Mouse (Mus musculus): ENCODE data around the gene Synpo2l. TPM values are rescaled to one million over a fixed set of nuclear protein-coding genes. Genes with fewer than 3 reads are reported as not detected.
A peak's percentile ranks its signal among the peaks of the same experiment; 100 is the strongest.
"Not testable (repeated sequence)": the region's sequence is repeated elsewhere in the genome, so short reads cannot be mapped to it uniquely, and the experiment has no call there.

The Synpo2l gene
- 0.07 and 0.09 TPM in 2 replicates for polyA plus RNA-seq (2014; fragmentation: Nextera tagmentation; extraction: Ambion mirVana)

DNA sequence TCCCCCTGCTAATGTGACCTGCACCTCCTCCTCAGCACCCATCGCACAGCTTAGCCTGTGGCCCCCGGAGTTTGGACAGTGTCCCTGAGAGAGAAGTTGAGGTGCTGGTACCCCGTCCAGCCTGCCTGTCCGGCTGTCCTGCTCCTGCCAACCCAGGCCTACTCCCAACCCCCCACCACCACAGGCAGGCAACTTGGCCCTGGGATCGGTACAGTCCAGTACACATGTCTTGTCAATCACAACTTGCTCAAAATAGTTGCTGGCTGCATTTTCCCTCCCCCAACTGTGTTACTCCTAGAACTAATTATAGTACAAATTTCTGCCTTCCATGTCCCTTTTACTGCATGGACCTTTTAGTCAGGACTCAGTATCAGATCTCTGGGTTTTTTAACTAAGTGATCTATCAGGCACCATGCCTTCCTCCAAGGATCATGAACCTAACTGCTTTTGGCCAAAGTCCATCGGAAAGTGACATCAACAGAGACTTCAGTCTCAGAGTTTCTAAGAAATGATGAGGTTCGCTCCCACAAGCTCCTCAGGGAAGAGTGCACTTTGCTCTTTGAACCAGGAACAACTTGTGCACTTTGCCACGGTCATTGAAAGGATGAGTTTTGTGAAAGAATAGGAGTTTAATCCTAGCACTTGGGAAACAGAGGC lies at the start of gene Synpo2l:
TSS of gene Synpo2l (minus strand) at position 201 of the 657 bp plus-strand sequence.
- DNase-seq (ENCODE audit: low spot score): no peak
- H3K4me1 ChIP-seq (replicated peaks; ENCODE audit: control insufficient read depth, insufficient read depth, low read length): 0 out of 2 replicates have a peak, but pooled peaks cover 1% of the 10 kb centered on the region
- H3K9ac ChIP-seq: no peak within 1 kb of the TSS
- WGBS: 84% methylated on average over 8 of the region's 8 CpGs
- H3K9me3 ChIP-seq (ENCODE audit: control insufficient read depth, low read length): no peaks in the 10 kb centered on the region
- no peak within 1 kb of the TSS for H3K4me2 ChIP-seq (replicated peaks)
- H3K27me3 ChIP-seq (ENCODE audit: control insufficient read depth, insufficient read depth, low read length): 0 out of 2 replicates have a peak, but pooled peaks cover 15% of the 10 kb centered on the region
- ATAC-seq (ENCODE audit: low FRiP score): no peak
- H3K36me3 ChIP-seq (replicated peaks; ENCODE audit: control insufficient read depth, insufficient read depth): no peaks in the 10 kb centered on the region
- no peak within 1 kb of the TSS for H3K4me3 ChIP-seq (replicated peaks; ENCODE audit: low read length)
- no peak within 1 kb of the TSS for H3K27ac ChIP-seq

DNA sequence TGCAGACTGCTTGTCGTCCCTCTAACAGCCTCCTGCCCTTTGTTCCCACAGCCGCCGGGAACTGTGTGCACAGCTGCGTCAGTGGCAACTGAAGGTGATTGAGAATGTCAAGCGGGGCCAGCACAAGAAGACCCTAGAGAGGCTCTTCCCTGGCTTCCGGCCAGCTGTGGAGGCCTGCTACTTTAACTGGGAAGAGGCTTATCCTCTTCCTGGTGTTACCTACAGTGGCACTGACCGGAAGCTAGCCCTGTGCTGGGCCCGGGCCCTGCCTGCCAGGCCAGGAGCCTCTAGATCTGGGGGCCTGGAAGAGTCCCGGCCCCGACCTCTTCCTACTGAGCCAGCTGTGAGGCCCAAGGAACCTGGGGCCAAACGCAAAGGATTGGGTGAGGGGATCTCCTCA lies 45.7 kb upstream of the Synpo2l start:
- H3K4me2 ChIP-seq (replicated peaks): no peak overlapping the region
- peaks cover 87% of the 10 kb centered on the region for H3K36me3 ChIP-seq (replicated peaks; ENCODE audit: control insufficient read depth, insufficient read depth)
- no peak for DNase-seq (ENCODE audit: low spot score)
- peaks cover 10% of the 10 kb centered on the region for H3K4me1 ChIP-seq (replicated peaks; ENCODE audit: control insufficient read depth, insufficient read depth, low read length)
- H3K9ac ChIP-seq: no peak overlapping the region
- H3K9me3 ChIP-seq (ENCODE audit: control insufficient read depth, low read length): no peaks in the 10 kb centered on the region
- H3K27me3 ChIP-seq (ENCODE audit: control insufficient read depth, insufficient read depth, low read length): no peaks in the 10 kb centered on the region
- WGBS: 71% methylated on average over 11 of the region's 11 CpGs
- no peak for ATAC-seq (ENCODE audit: low FRiP score)
- no peak overlapping the region for H3K4me3 ChIP-seq (replicated peaks; ENCODE audit: low read length)
- no peak overlapping the region for H3K27ac ChIP-seq

DNA sequence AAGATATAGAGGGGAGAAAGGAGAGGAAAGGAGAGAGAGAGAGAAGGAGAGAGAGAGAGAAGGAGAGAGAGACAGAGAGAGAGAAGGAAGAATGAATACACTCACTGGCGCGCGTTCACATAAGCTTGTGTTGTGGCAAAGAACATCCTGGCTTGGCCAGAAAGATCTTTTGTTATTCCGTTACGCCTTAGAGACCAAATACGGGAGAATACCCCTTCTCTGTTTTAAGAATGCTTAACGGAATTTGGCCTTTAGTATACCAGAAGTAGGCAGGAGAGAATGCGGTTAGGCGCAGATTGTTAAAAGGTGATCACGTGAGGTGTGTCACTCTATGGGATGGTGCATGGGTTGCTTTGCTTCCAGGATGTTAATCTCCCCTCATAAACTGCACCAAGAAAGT lies 40.1 kb upstream of the Synpo2l start:
- ATAC-seq (ENCODE audit: low FRiP score): no peak
- WGBS: 6% methylated on average over 10 of the region's 10 CpGs
- Histone ChIP-seq H3K4me2 (replicated peaks) (peak overlapping the region; percentile 80), H3K9me3 (ENCODE audit: control insufficient read depth, low read length) (no peaks in the 10 kb centered on the region), H3K27ac (no peak overlapping the region), H3K36me3 (replicated peaks; ENCODE audit: control insufficient read depth, insufficient read depth) (peaks cover 48% of the 10 kb centered on the region), H3K9ac (peak overlapping the region; percentile 98), H3K4me3 (replicated peaks; ENCODE audit: low read length) (peak overlapping the region; percentile 90), H3K27me3 (ENCODE audit: control insufficient read depth, insufficient read depth, low read length) (no peaks in the 10 kb centered on the region), H3K4me1 (replicated peaks; ENCODE audit: control insufficient read depth, insufficient read depth, low read length) (peaks cover 21% of the 10 kb centered on the region)
- DNase-seq (ENCODE audit: low spot score): no peak

DNA sequence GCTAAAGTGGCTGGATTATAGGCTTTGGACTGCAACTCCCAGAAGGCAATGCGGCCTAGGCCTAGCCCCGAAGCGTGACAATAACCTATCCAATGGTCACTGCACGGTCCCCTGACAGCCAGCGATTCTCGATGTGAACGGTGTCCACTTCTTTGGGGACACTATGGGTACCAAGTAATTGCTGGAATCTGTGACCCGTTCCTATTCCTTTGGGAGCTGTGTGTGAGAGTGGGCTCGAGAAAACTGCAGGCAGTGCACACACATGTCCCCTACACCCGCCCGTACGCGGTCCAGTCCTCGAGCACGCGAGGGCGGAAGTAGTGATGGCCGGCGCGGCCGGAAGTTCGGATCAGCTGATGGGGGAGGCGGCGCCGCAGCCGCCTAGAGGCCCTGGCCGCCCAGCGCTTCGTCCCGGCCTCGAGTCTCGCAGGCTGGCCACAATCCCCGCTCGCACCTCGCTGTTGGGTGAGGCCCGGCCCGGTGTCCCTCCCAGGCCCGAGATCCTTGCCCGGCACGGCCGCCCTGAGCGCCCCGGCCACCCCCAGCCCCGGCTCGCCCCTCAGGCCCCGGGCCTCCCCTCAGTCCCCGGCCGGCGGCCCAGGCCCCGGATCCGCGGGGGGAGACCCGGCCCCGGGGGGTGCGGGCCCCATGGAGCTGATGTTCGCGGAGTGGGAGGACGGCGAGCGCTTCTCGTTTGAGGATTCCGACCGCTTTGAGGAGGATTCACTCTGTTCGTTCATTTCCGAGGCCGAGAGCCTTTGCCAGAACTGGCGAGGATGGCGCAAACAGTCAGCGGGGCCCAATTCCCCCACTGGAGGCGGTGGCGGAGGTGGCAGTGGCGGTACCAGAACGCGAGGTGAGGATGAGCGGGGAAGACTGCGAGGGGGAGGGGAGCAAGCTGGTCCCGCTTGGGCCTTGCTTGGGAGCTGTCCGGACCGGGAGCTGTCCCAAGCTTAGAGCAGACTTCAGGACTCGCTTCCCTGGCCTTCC lies 39.3 kb upstream of the Synpo2l start, which contains the start of gene Zswim8:
TSS of gene Zswim8 (plus strand) at position 352 of the 990 bp plus-strand sequence.
- Histone ChIP-seq H3K36me3 (replicated peaks; ENCODE audit: control insufficient read depth, insufficient read depth) (peaks cover 41% of the 10 kb centered on the region), H3K9ac (peak within 1 kb of the TSS; percentile 98), H3K27ac (peak within 1 kb of the TSS; percentile 90), H3K27me3 (ENCODE audit: control insufficient read depth, insufficient read depth, low read length) (no peaks in the 10 kb centered on the region), H3K9me3 (ENCODE audit: control insufficient read depth, low read length) (no peaks in the 10 kb centered on the region), H3K4me3 (replicated peaks; ENCODE audit: low read length) (peak within 1 kb of the TSS; percentile 90), H3K4me1 (replicated peaks; ENCODE audit: control insufficient read depth, insufficient read depth, low read length) (peaks cover 21% of the 10 kb centered on the region), H3K4me2 (replicated peaks) (peak within 1 kb of the TSS; percentile 80)
- under 1% methylated on average over 80 of the region's 80 CpGs for WGBS
- DNase-seq (ENCODE audit: low spot score) (peak; percentile 90), ATAC-seq (ENCODE audit: low FRiP score) (peak; percentile 95)

DNA sequence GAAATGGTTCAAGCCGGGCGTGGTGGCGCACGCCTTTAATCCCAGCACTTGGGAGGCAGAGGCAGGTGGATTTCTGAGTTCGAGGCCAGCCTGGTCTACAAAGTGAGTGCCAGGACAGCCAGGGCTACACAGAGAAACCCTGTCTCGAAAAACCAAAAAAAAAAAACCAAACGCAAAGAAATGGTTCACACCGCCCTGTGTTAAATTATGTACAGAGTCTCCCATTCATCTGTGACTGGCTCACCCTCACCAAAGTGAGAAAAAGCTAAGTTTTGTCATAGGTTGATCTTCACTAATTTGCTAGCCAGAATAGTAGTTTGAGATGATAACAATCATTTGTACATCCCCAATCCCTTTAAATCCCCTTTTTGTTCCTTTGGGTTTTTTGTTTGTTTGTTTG lies 35.3 kb upstream of the Synpo2l start:
- Histone ChIP-seq H3K4me3 (replicated peaks; ENCODE audit: low read length) (peak overlapping the region; percentile 88), H3K4me1 (replicated peaks; ENCODE audit: control insufficient read depth, insufficient read depth, low read length) (peaks cover 41% of the 10 kb centered on the region), H3K4me2 (replicated peaks) (peak overlapping the region; percentile 64), H3K9ac (peak overlapping the region; percentile 91), H3K36me3 (replicated peaks; ENCODE audit: control insufficient read depth, insufficient read depth) (peaks cover 23% of the 10 kb centered on the region), H3K27ac (peak overlapping the region; percentile 94; the same call in 1 of the 2 replicates)
- H3K9me3 ChIP-seq (ENCODE audit: control insufficient read depth, low read length); H3K27me3 ChIP-seq (ENCODE audit: control insufficient read depth, insufficient read depth, low read length); DNase-seq (ENCODE audit: low spot score); ATAC-seq (ENCODE audit: low FRiP score): not testable (repeated sequence)
- WGBS: 7% methylated on average over 8 of the region's 8 CpGs

DNA sequence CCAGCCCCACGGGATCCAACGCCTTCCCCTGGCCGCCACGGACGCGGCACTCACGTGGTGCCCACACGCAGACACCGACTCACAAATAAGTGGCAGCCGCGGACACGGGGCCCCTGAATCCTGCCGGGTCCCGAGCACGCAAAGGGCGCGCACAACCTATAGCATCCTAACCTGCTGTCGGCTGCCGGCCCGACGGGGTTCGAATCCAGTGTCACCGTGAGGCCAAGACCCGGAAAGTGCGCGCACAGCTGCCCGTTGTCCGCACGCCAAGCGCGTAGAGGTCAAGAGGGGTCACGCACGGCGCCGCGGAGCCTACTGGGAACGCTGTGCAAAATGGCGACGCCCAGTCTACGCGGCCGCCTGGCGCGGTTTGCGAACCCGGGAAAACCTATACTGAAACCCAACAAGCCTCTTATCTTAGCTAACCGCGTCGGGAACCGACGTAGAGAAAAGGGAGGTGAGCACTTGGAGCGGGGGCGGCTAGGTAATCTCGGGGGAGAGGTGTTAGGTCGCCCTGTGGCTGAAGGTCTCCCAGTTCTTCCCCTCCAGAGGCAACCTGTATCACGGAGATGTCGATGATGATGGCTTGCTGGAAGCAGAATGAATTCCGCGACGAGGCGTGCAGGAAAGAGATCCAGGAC lies 34.7 kb upstream of the Synpo2l start, which contains the start of gene Chchd1:
TSS of gene Chchd1 (plus strand) at position 266 of the 641 bp plus-strand sequence.
- H3K9ac ChIP-seq: peak within 1 kb of the TSS; percentile 91

DNA sequence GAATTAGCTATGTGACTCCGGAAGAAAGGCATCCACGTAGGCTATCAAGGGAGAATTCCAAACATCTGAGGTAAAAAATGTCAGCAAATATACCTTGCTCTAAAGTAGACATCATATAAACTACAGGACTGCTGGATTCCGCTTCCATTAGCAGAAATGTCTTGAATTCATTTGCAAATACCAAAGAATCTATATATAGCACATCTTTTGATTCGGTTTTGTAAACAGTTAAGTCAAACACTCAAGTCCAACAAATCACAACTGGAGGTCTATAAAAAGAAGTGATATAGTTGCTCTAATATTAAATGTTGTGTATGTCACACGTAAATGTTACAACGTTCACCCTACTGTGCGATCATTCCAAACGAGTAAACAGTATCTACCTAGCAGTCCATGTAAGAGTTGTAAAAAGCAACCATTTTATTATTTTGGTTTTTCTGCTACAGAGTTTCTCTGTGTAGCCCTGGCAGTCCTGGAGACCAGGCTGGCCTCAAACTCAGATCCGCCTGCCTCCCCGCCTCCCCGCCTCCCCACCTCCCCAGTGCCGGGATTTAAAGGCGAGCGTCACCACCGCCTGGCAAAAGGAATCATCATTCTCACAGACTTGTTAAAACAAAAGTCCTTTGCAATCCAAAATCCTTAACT lies 34.1 kb upstream of the Synpo2l start:
- WGBS: 17% methylated on average over 15 of the region's 15 CpGs
- Histone ChIP-seq H3K4me3 (replicated peaks; ENCODE audit: low read length) (peak overlapping the region; percentile 88), H3K9me3 (ENCODE audit: control insufficient read depth, low read length) (no peaks in the 10 kb centered on the region), H3K4me1 (replicated peaks; ENCODE audit: control insufficient read depth, insufficient read depth, low read length) (peaks cover 50% of the 10 kb centered on the region), H3K9ac (peak overlapping the region; percentile 91), H3K27ac (peak overlapping the region; percentile 94), H3K27me3 (ENCODE audit: control insufficient read depth, insufficient read depth, low read length) (no peaks in the 10 kb centered on the region), H3K36me3 (replicated peaks; ENCODE audit: control insufficient read depth, insufficient read depth) (peaks cover 23% of the 10 kb centered on the region), H3K4me2 (replicated peaks) (peak overlapping the region; percentile 64)
- ATAC-seq (ENCODE audit: low FRiP score) (peak; percentile 12; the same call in 1 of the 2 replicates), DNase-seq (ENCODE audit: low spot score) (no peak)

More for the DNA sequence above, 34.7 kb upstream of the Synpo2l start, which contains the start of gene Chchd1:
- Histone ChIP-seq H3K27me3 (ENCODE audit: control insufficient read depth, insufficient read depth, low read length) (no peaks in the 10 kb centered on the region), H3K27ac (peak within 1 kb of the TSS; percentile 94), H3K4me3 (replicated peaks; ENCODE audit: low read length) (peak within 1 kb of the TSS; percentile 88), H3K36me3 (replicated peaks; ENCODE audit: control insufficient read depth, insufficient read depth) (peaks cover 23% of the 10 kb centered on the region), H3K4me2 (replicated peaks) (peak within 1 kb of the TSS; percentile 64), H3K9me3 (ENCODE audit: control insufficient read depth, low read length) (no peaks in the 10 kb centered on the region), H3K4me1 (replicated peaks; ENCODE audit: control insufficient read depth, insufficient read depth, low read length) (peaks cover 46% of the 10 kb centered on the region)
- peak; percentile 69 for ATAC-seq (ENCODE audit: low FRiP score)
- under 1% methylated on average over 61 of the region's 61 CpGs for WGBS
- DNase-seq (ENCODE audit: low spot score): peak; percentile 86

DNA sequence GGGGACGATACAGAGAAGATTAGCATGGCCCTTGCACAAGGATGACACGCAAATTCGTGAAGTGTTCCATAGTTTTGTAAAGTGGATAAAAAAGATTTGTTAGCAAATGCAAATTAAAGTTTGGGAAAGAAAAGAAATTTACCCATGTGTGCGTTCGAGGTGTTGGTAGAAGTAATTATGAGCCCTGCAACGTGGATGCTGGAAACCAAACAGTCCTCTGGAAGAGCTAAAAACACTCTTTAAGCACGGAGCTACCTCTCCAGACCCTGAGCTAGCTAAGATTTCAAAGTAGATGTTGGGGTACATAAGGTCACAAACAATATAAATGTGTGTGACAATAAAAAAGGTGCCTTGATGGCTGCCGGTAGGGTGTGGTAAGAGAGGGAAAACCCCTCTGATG lies 33.4 kb upstream of the Synpo2l start:
- H3K27me3 ChIP-seq (ENCODE audit: control insufficient read depth, insufficient read depth, low read length): no peaks in the 10 kb centered on the region
- ATAC-seq (ENCODE audit: low FRiP score): no peak
- peaks cover 23% of the 10 kb centered on the region for H3K36me3 ChIP-seq (replicated peaks; ENCODE audit: control insufficient read depth, insufficient read depth)
- H3K4me3 ChIP-seq (replicated peaks; ENCODE audit: low read length): peak overlapping the region; percentile 88
- H3K9ac ChIP-seq: peak overlapping the region; percentile 91
- WGBS: 85% methylated on average over 8 of the region's 8 CpGs
- H3K4me2 ChIP-seq (replicated peaks): peak overlapping the region; percentile 64
- no peak overlapping the region for H3K27ac ChIP-seq
- H3K9me3 ChIP-seq (ENCODE audit: control insufficient read depth, low read length): no peaks in the 10 kb centered on the region
- no peak for DNase-seq (ENCODE audit: low spot score)
- peaks cover 52% of the 10 kb centered on the region for H3K4me1 ChIP-seq (replicated peaks; ENCODE audit: control insufficient read depth, insufficient read depth, low read length)
